Mouse (Mus musculus) hindbrain, postnatal 0 days (tissue): ENCODE data around the gene Eif6. TPM values are rescaled to one million over a fixed set of nuclear protein-coding genes. Genes with fewer than 3 reads are reported as not detected.

ENCODE experiments used
- ATAC-seq: fragments of 200-750 bp; cut with Nextera tagmentation; 2 replicates; pipeline ENCODE4 v1.8.0; 2017; ENCODE audit warnings: mild to moderate bottlenecking, moderate TSS enrichment, moderate library complexity
- DNase-seq: peaks from one replicate; pipeline ENCODE4 v3.0.0-alpha.2; 2015; ENCODE audit warnings: low spot score
- H3K27ac ChIP-seq: fragments of 300-500 bp; sonication (generic); 2 replicates; pipeline ENCODE4 v1.5.1; 2014; ENCODE audit warnings: mild to moderate bottlenecking
- H3K27me3 ChIP-seq: fragments of 300-500 bp; sonication (generic); 2 replicates; pipeline ENCODE4 v1.6.1; 2014; ENCODE audit warnings: low read length, mixed read lengths; ENCODE audit not compliant: insufficient read depth
- H3K36me3 ChIP-seq: fragments of 300-500 bp; sonication (generic); 2 replicates; pipeline ENCODE4 v1.6.1; 2014; ENCODE audit warnings: low read length, mixed read lengths; ENCODE audit not compliant: insufficient read depth
- H3K4me1 ChIP-seq: fragments of 300-500 bp; sonication (generic); 2 replicates; pipeline ENCODE4 v1.6.1; 2014; ENCODE audit warnings: antibody characterized with exemption, low read length, mixed read lengths; ENCODE audit not compliant: insufficient read depth
- H3K4me2 ChIP-seq: fragments of 300-500 bp; sonication (generic); 2 replicates; pipeline ENCODE4 v1.6.1; 2014; ENCODE audit warnings: low read depth, mild to moderate bottlenecking, low read length, moderate library complexity, mixed read lengths
- H3K4me3 ChIP-seq: fragments of 300-500 bp; sonication (generic); 2 replicates; pipeline ENCODE4 v1.5.1; 2014; ENCODE audit warnings: low read length
- H3K9ac ChIP-seq: fragments of 300-500 bp; sonication (generic); replicated peaks from 2 replicates; pipeline ENCODE4 v1.6.1; 2014; ENCODE audit warnings: mild to moderate bottlenecking, low read length, moderate library complexity, mixed read lengths
- H3K9me3 ChIP-seq: fragments of 300-500 bp; sonication (generic); 2 replicates; pipeline ENCODE4 v1.6.1; 2016; ENCODE audit warnings: low read length, mixed read lengths
- CTCF ChIP-seq: IDR thresholded peaks from 2 replicates; pipeline ENCODE4 v1.5.1; 2016; ENCODE audit warnings: antibody characterized with exemption, control low read depth, low read depth
- WGBS: fragments of 180-500 bp; shearing (Covaris S2); extraction: QIAGEN DNeasy Blood & Tissue Kit; methylation state at CpG from one replicate; pipeline ENCODE4 v1.1.7; 2014; 5-methylcytosine and 5-hydroxymethylcytosine counted together
- polyA plus RNA-seq: library from polyadenylated mRNA; unstranded; fragments of >200 nt; fragmentation: Nextera tagmentation; extraction: Ambion mirVana; gene quantifications from 2 replicates; pipeline ENCODE4 v1.2.1, GENCODE M21; 2015
- total RNA-seq: library from RNA; depleted of rRNA; stranded (reverse); fragments of >200 nt; gene quantifications from 2 replicates; pipeline ENCODE4 v1.2.3, GENCODE M21; 2014

Eif6 gene
- total and polyA plus RNA-seq, 2 experiments from 2014 or later, result 110 to 144 TPM

- peak overlapping the region; percentile 93 for H3K4me2 ChIP-seq
- peaks cover 50% of the 10 kb centered on the region for H3K36me3 ChIP-seq
- H3K9ac ChIP-seq, result peak overlapping the region; percentile 82
- peak overlapping the region; percentile 93 for H3K27ac ChIP-seq
- TF ChIP-seq CTCF, result no peak
- peak; percentile 94 for DNase-seq
- ATAC-seq, result peak; percentile 92
- no peaks in the 10 kb centered on the region for H3K9me3 ChIP-seq
- WGBS, result under 1% methylated on average over 37 of the region's 37 CpGs
- peaks cover 20% of the 10 kb centered on the region for H3K4me1 ChIP-seq
- peak overlapping the region; percentile 60 for H3K4me3 ChIP-seq
- H3K27me3 ChIP-seq, result no peaks in the 10 kb centered on the region
Observed at GRCm38 (mm10) chr2:155818596-155819391, 7.9 kb downstream of the Eif6 start.

GRCm38 (mm10) chr2:155817301-155818245 lies 9.2 kb downstream of the Eif6 start:
- Histone ChIP-seq H3K9ac (peak overlapping the region; percentile 82), H3K4me1 (peaks cover 20% of the 10 kb centered on the region), H3K36me3 (peaks cover 39% of the 10 kb centered on the region), H3K4me2 (peak overlapping the region; percentile 93), H3K27me3 (no peaks in the 10 kb centered on the region), H3K4me3 (no peak overlapping the region), H3K27ac (peak overlapping the region; percentile 93; the same call in 1 of the 2 replicates), H3K9me3 (no peaks in the 10 kb centered on the region)
- no peak for TF ChIP-seq CTCF
- DNase-seq, result no peak
- 78% methylated on average over 10 of the region's 10 CpGs for WGBS
- ATAC-seq, result no peak

GRCm38 (mm10) chr2:155816179-155816578 lies 10.5 kb downstream of the Eif6 start:
- Histone ChIP-seq H3K4me1 (peaks cover 20% of the 10 kb centered on the region), H3K27me3 (no peaks in the 10 kb centered on the region), H3K4me3 (no peak overlapping the region), H3K9me3 (no peaks in the 10 kb centered on the region), H3K9ac (no peak overlapping the region), H3K27ac (no peak overlapping the region), H3K36me3 (peaks cover 27% of the 10 kb centered on the region), H3K4me2 (no peak overlapping the region)
- no peak for DNase-seq
- no peak for ATAC-seq
- 92% methylated on average over 1 of the region's 1 CpGs for WGBS
- no peak for TF ChIP-seq CTCF

- Histone ChIP-seq H3K27ac (no peak overlapping the region), H3K27me3 (no peaks in the 10 kb centered on the region), H3K9ac (no peak overlapping the region), H3K9me3 (no peaks in the 10 kb centered on the region), H3K36me3 (peaks cover 32% of the 10 kb centered on the region), H3K4me1 (peaks cover 20% of the 10 kb centered on the region), H3K4me3 (no peak overlapping the region), H3K4me2 (no peak overlapping the region)
- ATAC-seq (0 out of 2 replicates have a peak, but pooled peaks have one; percentile 9), DNase-seq (peak; percentile 69)
- 28% methylated on average over 5 of the region's 5 CpGs for WGBS
- TF ChIP-seq CTCF, result no peak
Observed at GRCm38 (mm10) chr2:155814829-155815228, 11.9 kb downstream of the Eif6 start.

GRCm38 (mm10) chr2:155812637-155813036 lies 14.1 kb downstream of the Eif6 start:
- no peak overlapping the region for H3K4me2 ChIP-seq
- H3K36me3 ChIP-seq, result peaks cover 37% of the 10 kb centered on the region
- 82% methylated on average over 4 of the region's 4 CpGs for WGBS
- H3K4me1 ChIP-seq, result no peaks in the 10 kb centered on the region
- no peaks in the 10 kb centered on the region for H3K27me3 ChIP-seq
- ATAC-seq (no peak), DNase-seq (no peak)
- no peak overlapping the region for H3K9ac ChIP-seq
- H3K4me3 ChIP-seq, result no peak overlapping the region
- no peaks in the 10 kb centered on the region for H3K9me3 ChIP-seq
- H3K27ac ChIP-seq, result no peak overlapping the region
- no peak for TF ChIP-seq CTCF

- ATAC-seq, result 0 out of 2 replicates have a peak, but pooled peaks have one; percentile 21
- TF ChIP-seq CTCF, result peak; percentile 89
- Histone ChIP-seq H3K9me3 (no peaks in the 10 kb centered on the region), H3K4me2 (no peak overlapping the region), H3K27ac (no peak overlapping the region; the same call in 1 of the 2 replicates), H3K9ac (no peak overlapping the region), H3K27me3 (no peaks in the 10 kb centered on the region), H3K4me3 (no peak overlapping the region), H3K4me1 (no peaks in the 10 kb centered on the region), H3K36me3 (peaks cover 37% of the 10 kb centered on the region)
- 34% methylated on average over 16 of the region's 16 CpGs for WGBS
- peak; percentile 85 for DNase-seq
Observed at GRCm38 (mm10) chr2:155811821-155812396, 14.8 kb downstream of the Eif6 start.
